Mouse (Mus musculus): ENCODE results near the gene Agfg2.

DNA sequence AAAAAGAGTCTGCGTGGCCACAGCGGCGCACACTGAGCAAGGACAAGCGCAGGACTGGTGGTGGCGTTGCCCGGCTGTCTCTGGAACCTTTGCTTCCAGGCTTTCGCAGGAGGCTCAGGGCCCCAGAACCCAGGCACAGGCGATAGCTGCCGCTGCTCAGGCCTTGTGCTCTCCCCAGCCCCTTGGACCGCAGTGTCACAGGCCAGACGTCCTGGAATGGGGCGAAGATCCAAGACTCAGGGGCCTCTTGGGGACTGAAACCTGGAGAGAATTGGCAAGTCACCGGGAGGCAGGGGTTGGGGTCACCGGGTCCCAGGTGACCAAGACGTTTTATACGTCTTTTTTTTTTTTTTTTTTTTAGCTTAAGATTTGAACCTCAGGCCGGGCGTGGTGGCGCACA is 40.0 kb downstream of the Agfg2 start:
- no peak for TF ChIP-seq POLR2A (IDR thresholded peaks at IDR 0.05; ENCODE audit: borderline replicate concordance, extremely low read depth, insufficient read depth, insufficient read length, poor library complexity, severe bottlenecking)
- no peak for TF ChIP-seq CTCF (IDR thresholded peaks at IDR 0.05; ENCODE audit: borderline replicate concordance, extremely low read depth, insufficient read depth, insufficient read length)
